ENCODE assay signal across 25 mouse cellular contexts in the genomic region with DNA sequence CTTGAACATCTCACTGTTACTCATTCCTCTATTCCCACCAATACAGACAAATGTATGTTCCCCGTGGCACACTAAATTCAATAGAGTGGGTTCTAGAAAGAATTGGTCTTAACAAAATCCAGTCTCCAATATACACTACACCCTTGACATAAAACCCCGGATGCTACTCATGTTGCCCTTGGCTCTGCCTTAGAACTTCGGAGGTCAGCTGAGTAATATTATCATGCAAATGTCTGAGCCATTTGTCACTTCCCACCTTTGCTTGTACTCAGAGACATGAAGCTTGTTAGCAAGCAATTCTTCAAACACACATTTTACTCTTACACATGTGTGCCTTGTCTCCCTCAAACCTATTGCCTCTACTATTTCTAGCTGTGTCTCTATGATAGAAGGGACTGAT.
"Had no signal": no experiment of that assay in that cellular context is flagged by ENCODE, and none has a peak within 500 bp of the region (broad histone marks: within the 10 kb centered on the region; RNA-seq: fewer than 3 reads in every experiment).

No protein-coding gene starts in this region.

- H3K4me2 ChIP-seq: heart, embryonic 12.5 days; hindbrain, embryonic 12.5 days; hindbrain, embryonic 14.5 days; intestine, embryonic 15.5 days; limb, embryonic 13.5 days; limb, embryonic 15.5 days; liver, embryonic 12.5 days had no signal

- H3K36me3 ChIP-seq: hindbrain, embryonic 12.5 days; intestine, embryonic 15.5 days; liver, embryonic 12.5 days had no signal

- H3K4me1 ChIP-seq: hindbrain, embryonic 10.5 days had no signal

- H3K27me3 ChIP-seq: heart, embryonic 12.5 days; hindbrain, embryonic 12.5 days; intestine, embryonic 15.5 days; limb, embryonic 13.5 days; limb, embryonic 15.5 days; liver, embryonic 12.5 days had no signal

- H3K4me3 ChIP-seq: heart, embryonic 10.5 days; heart, embryonic 12.5 days; hindbrain, embryonic 10.5 days; hindbrain, embryonic 12.5 days; intestine, embryonic 15.5 days; layer of hippocampus, adult 2 months; limb, embryonic 13.5 days; limb, embryonic 15.5 days; liver, embryonic 12.5 days had no signal

- DNase-seq: gastrocnemius, postnatal 25 days; heart, adult 18-20 months; heart, postnatal 10 days; heart, postnatal 4 days; kidney, adult 2 months; kidney, adult 9 months; kidney, postnatal 10 days; kidney, postnatal 25 days; kidney, postnatal 4 days; layer of hippocampus, postnatal 36 days; left cerebral cortex, postnatal 4 days had no signal

- H3K9me3 ChIP-seq: heart, embryonic 10.5 days; heart, embryonic 12.5 days; hindbrain, embryonic 10.5 days; hindbrain, embryonic 12.5 days; intestine, embryonic 15.5 days; limb, embryonic 13.5 days; limb, embryonic 15.5 days; liver, embryonic 12.5 days had no signal

- ATAC-seq: hindbrain, embryonic 16.5 days; inflammation-experienced regulatory T-cells, adult 6 months; intestine, embryonic 15.5 days; intestine, postnatal 0 days; liver, embryonic 12.5 days had no signal

- H3K27ac ChIP-seq: heart, embryonic 10.5 days; hindbrain, embryonic 10.5 days; hindbrain, embryonic 12.5 days; hindbrain, embryonic 14.5 days; intestine, embryonic 15.5 days; layer of hippocampus, adult 2 months; limb, embryonic 13.5 days; limb, embryonic 15.5 days; liver, embryonic 12.5 days; liver, embryonic 14.5 days had no signal

- H3K9ac ChIP-seq: heart, embryonic 12.5 days; hindbrain, embryonic 12.5 days; hindbrain, embryonic 14.5 days; intestine, embryonic 15.5 days; limb, embryonic 13.5 days; limb, embryonic 15.5 days; liver, embryonic 12.5 days; liver, embryonic 14.5 days had no signal
